Mouse (Mus musculus): ENCODE data around the gene A530084C06Rik.

DNA sequence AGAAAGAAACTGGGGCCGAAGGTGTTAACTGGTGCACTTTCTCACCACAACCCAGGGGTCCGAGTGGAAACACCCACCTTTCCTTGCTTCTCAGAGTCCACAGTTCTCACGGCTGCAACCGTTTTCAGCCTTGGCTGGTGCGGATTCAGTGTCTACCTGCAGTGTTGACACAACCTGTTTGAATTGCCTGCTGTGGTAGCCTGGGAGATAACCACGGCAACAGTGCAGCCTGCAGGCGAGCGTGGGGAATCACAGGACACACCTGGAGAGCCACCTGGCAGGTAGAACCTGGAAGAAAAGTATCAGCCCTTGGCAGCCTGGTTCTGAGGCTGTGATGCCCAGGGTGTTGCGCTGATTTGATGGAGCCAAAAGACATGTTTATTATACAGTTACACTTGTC is 20.7 kb upstream of the A530084C06Rik start:
- TF ChIP-seq ZNF384 (IDR thresholded peaks at IDR 0.05; ENCODE audit: low read depth, low read length) (no peak), MAFK (IDR thresholded peaks at IDR 0.05; ENCODE audit: insufficient read depth, low read depth, low read length) (no peak), CHD2 (IDR thresholded peaks at IDR 0.05; ENCODE audit: low read depth, low read length) (no peak)
